Mouse (Mus musculus) C2C12 (cell line): ENCODE data around the gene Sohlh2. TPM values are rescaled to one million over a fixed set of nuclear protein-coding genes. Genes with fewer than 3 reads are reported as not detected.
A peak's percentile ranks its signal among the peaks of the same experiment; 100 is the strongest.

Experiments used
- H3K27me3 ChIP-seq: one replicate; pipeline ENCODE4 v1.6.1; 2011; ENCODE audit not compliant: control insufficient read depth, insufficient read depth, insufficient read length
- H3K36me3 ChIP-seq: one replicate; pipeline ENCODE4 v1.6.1; 2011; ENCODE audit not compliant: control insufficient read depth, insufficient read depth
- H3K4me3 ChIP-seq: one replicate; pipeline ENCODE4 v1.5.1; 2011; ENCODE audit warnings: mild to moderate bottlenecking, control low read depth; ENCODE audit not compliant: poor library complexity, insufficient read depth, severe bottlenecking
- H3K79me2 ChIP-seq: one replicate; pipeline ENCODE4 v1.6.1; 2011; ENCODE audit not compliant: control insufficient read depth, insufficient read depth
- H3K79me3 ChIP-seq: one replicate; pipeline ENCODE4 v1.6.1; 2011; ENCODE audit warnings: low read depth, control low read depth
- H3ac ChIP-seq: one replicate; pipeline ENCODE3; 2011; ENCODE audit warnings: low read depth; ENCODE audit not compliant: control insufficient read depth, insufficient read length
- CEBPB ChIP-seq: IDR thresholded peaks from one replicate; pipeline ENCODE4 v1.6.1; 2011; ENCODE audit warnings: low read depth, mild to moderate bottlenecking, control low read depth, moderate library complexity
- CTCF ChIP-seq: IDR thresholded peaks from one replicate; pipeline ENCODE4 v1.5.1; 2011; ENCODE audit not compliant: control insufficient read depth, insufficient read depth, insufficient read length
- FOSL1 ChIP-seq: IDR thresholded peaks from one replicate; pipeline ENCODE4 v1.8.0; 2011; ENCODE audit warnings: mild to moderate bottlenecking, low read length; ENCODE audit not compliant: poor library complexity, insufficient read depth, severe bottlenecking
- MAX ChIP-seq: IDR thresholded peaks from one replicate; pipeline ENCODE4 v1.6.1; 2011; ENCODE audit warnings: mild to moderate bottlenecking, control low read depth
- MYOD1 ChIP-seq: IDR thresholded peaks from one replicate; pipeline ENCODE4 v1.6.1; 2011; ENCODE audit warnings: low read depth; ENCODE audit not compliant: control insufficient read depth, insufficient read length
- MYOG ChIP-seq: IDR thresholded peaks from one replicate; pipeline ENCODE4 v1.6.1; 2011; ENCODE audit not compliant: control insufficient read depth, insufficient read length; ENCODE audit errors: extremely low read depth
- USF1 ChIP-seq: IDR thresholded peaks from one replicate; pipeline ENCODE4 v1.6.1; 2011; ENCODE audit warnings: low read depth, mild to moderate bottlenecking, control low read depth, moderate library complexity
- polyA plus RNA-seq: library from polyadenylated mRNA; unstranded; fragments of >200 nt; fragmentation: generic; extraction: Trizol; gene quantifications from one replicate; pipeline ENCODE4 v1.2.1, GENCODE M21; 2012; ENCODE audit warnings: missing spikeins

The Sohlh2 gene
- polyA plus RNA-seq, 1 experiment: 0.02 TPM

DNA sequence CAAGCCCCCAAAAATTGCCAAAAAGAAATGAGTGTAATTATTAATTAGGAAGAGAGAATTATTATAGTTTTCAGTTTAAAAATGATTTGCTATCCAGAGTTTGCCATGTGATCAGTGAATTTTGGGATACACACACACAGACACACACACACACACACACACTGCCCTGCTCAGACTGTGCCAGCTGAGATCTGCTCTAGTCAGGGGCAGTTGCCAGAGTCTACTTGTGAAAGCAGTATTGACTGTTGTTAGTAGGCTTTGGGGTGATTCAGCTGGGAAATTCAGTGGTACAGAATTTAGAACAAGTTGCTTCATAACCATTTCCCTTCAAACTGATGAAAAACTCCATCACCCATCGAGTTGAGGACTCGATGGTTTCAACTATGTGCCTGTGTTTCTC lies 34.7 kb upstream of the Sohlh2 start:
- H3K4me3 ChIP-seq: no peak overlapping the region
- TF ChIP-seq MYOD1 (no peak), CEBPB (no peak), USF1 (no peak), MAX (no peak), FOSL1 (no peak), CTCF (no peak), MYOG (no peak)
- no peaks in the 10 kb centered on the region for H3K79me2 ChIP-seq
- H3K79me3 ChIP-seq: no peaks in the 10 kb centered on the region
- no peak overlapping the region for H3ac ChIP-seq
- H3K36me3 ChIP-seq: no peaks in the 10 kb centered on the region
- no peaks in the 10 kb centered on the region for H3K27me3 ChIP-seq

DNA sequence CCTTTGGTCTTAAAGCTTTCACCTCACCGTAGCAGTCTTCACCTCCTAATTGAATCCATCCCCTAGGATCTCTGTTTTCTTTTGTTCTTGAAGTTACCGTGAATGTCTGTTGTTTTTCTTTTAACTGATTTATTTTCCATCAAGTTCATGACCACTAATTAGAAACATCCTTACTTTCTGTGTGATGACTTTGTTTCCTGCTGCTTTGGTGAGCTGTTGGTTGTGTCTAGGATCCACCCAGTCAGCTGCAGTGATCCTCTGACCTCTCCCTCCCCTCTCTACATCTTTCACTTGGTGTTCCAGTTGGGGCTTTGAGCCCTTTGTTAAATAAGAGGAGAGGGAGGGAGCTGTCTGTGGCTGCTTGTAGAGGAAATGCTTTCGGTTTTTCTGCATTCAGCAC lies 33.7 kb upstream of the Sohlh2 start:
- TF ChIP-seq FOSL1: no peak
- TF ChIP-seq MYOG: no peak
- TF ChIP-seq CTCF: no peak
- TF ChIP-seq MAX: no peak
- no peak for TF ChIP-seq USF1
- TF ChIP-seq CEBPB: no peak
- no peak for TF ChIP-seq MYOD1
- Histone ChIP-seq H3K27me3 (no peaks in the 10 kb centered on the region), H3K36me3 (no peaks in the 10 kb centered on the region), H3K79me2 (no peaks in the 10 kb centered on the region), H3ac (no peak overlapping the region), H3K79me3 (no peaks in the 10 kb centered on the region), H3K4me3 (no peak overlapping the region)

GRCm38 (mm10) chr3:55151656-55152433 lies 30.0 kb upstream of the Sohlh2 start:
- Histone ChIP-seq H3ac (no peak overlapping the region), H3K4me3 (peak overlapping the region; percentile 6), H3K79me2 (no peaks in the 10 kb centered on the region), H3K27me3 (no peaks in the 10 kb centered on the region), H3K36me3 (no peaks in the 10 kb centered on the region), H3K79me3 (no peaks in the 10 kb centered on the region)
- TF ChIP-seq MYOD1 (no peak), CTCF (peak; percentile 53)

DNA sequence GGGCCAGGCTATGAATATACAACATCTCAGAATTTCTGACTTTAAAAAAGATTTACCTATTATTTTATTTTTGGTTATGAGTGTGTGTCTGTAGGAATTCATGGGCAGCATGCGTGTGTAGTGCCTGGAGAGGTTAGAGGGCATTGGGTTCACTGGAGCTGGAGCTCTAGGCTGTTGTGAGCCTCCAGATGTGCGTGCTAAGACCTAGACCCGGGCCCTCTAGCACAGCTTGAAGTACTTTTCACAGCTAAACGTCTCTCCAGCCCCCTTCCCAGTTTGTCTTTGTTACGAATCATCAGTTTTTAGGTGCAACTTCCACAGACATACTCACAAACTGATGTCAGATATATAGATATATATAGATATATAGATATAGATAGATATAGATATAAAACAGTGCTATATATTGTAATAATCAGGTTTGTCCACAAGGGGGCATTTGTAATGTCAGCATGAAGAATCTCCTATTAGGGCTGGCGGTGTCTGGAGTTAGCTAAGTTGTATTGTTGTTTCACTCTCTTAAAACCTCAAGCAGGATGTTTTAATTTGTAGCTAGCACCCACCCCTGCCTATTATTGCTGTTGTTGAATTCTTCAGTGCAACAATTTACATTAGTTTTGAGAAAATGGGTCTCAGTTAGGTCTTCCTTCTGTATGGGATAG lies 29.0 kb upstream of the Sohlh2 start:
- Histone ChIP-seq H3K4me3 (no peak overlapping the region), H3K27me3 (no peaks in the 10 kb centered on the region), H3K79me3 (no peaks in the 10 kb centered on the region), H3K36me3 (no peaks in the 10 kb centered on the region), H3ac (no peak overlapping the region), H3K79me2 (no peaks in the 10 kb centered on the region)
- TF ChIP-seq CTCF (no peak), CEBPB (no peak), MYOD1 (no peak), FOSL1 (no peak), MYOG (no peak), MAX (no peak), USF1 (no peak)

DNA sequence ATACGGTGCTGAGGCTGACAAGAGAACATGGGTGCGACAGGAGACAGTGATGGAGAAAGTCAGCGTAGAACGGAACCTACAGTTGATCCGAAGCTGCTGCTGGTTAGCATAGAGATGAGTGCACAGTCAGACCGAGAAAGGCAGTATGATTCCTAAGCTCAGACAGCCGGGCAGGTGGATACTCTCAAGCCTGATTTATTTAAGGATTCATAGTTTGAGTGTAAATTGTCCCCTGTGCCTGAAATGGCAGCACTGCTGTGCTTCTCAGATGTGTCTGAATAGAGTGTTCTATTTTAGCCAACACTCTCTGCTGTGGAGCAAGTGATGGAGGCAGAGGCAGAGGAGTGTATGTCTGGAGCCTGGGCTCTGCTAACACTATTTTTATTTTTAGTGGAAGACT lies 27.7 kb upstream of the Sohlh2 start:
- H3K79me2 ChIP-seq: no peaks in the 10 kb centered on the region
- H3K4me3 ChIP-seq: no peak overlapping the region
- H3K36me3 ChIP-seq: no peaks in the 10 kb centered on the region
- TF ChIP-seq FOSL1 (no peak), CEBPB (no peak), MYOD1 (no peak), MYOG (no peak), MAX (no peak), USF1 (no peak), CTCF (no peak)
- no peaks in the 10 kb centered on the region for H3K79me3 ChIP-seq
- H3K27me3 ChIP-seq: no peaks in the 10 kb centered on the region
- no peak overlapping the region for H3ac ChIP-seq
